Mouse (Mus musculus): ENCODE results near the gene Sdhb. TPM values are rescaled to one million over a fixed set of nuclear protein-coding genes. Genes with fewer than 3 reads are reported as not detected.

The Sdhb gene
- polyA plus RNA-seq, 1 experiment from 2014 or later, result 428 TPM

DNA sequence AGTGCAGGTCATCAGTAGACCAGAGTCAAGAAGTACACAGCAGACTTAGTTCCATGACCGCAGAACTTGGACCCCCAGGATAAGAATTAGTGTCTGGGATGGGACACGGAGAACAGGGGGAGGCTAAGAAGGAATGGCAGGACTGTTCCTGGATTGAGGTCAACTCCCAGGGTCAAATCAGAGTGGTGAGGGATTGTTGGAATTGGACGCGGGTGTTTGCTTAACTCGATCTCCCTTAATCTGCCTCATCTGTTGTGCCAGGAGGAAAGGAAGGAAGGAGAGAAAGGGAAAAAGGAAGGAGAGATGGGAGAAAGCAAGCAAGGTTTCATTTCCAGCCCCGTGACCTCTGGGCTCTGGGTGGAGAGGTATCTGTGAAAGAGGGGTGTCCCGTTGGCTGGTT, 49.1 kb downstream of the Sdhb start, which contains the start of gene Mfap2:
Gene Mfap2, plus strand, starts transcription at position 301 of the 400 bp plus-strand sequence.
- H3K4me3 ChIP-seq (ENCODE audit: low read depth, low read length), result peak within 1 kb of the TSS; percentile 74
- no peaks in the 10 kb centered on the region for H3K9me3 ChIP-seq (ENCODE audit: control insufficient read depth, low read length)
- H3K4me2 ChIP-seq (replicated peaks; ENCODE audit: low read depth, low read length), result peak within 1 kb of the TSS; percentile 43
- peak within 1 kb of the TSS; percentile 85 for H3K9ac ChIP-seq (ENCODE audit: low read depth, low read length)
- ATAC-seq (ENCODE audit: low FRiP score) (no peak), DNase-seq (ENCODE audit: low spot score) (no peak)
- peak within 1 kb of the TSS; percentile 75 for H3K27ac ChIP-seq (ENCODE audit: low read depth, low read length)
- H3K4me1 ChIP-seq (replicated peaks; ENCODE audit: control insufficient read depth, insufficient read depth, low read length), result peaks cover 3% of the 10 kb centered on the region; the same call in 1 of the 2 replicates
- WGBS, result 17% methylated on average over 7 of the region's 7 CpGs
- H3K27me3 ChIP-seq (ENCODE audit: control insufficient read depth, insufficient read depth, low read length), result no peaks in the 10 kb centered on the region
- peaks cover 23% of the 10 kb centered on the region for H3K36me3 ChIP-seq (ENCODE audit: control insufficient read depth, insufficient read depth, low read length)

DNA sequence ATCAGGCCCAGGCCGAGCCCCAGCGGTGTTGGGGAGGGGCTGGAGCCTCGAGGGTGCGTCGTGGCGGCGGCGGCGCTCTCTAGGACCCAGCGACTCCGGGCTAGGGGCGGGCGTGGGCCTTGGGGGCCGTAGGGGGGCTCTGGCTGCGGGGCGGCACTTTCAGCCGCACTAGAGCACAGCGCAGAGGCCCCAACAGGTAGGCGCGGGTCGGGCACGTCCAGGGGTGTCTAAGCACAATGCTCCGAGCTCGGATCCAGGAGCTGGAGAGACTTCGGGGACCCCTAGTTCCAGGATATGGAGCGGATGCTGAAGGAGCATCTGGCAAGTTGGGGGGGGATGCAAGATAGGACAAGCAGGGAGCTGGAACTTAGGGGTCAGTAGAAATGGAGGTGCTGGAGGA, 49.5 kb downstream of the Sdhb start:
- peak overlapping the region; percentile 74 for H3K4me3 ChIP-seq (ENCODE audit: low read depth, low read length)
- ATAC-seq (ENCODE audit: low FRiP score) (peak; percentile 80), DNase-seq (ENCODE audit: low spot score) (peak; percentile 84)
- H3K4me2 ChIP-seq (replicated peaks; ENCODE audit: low read depth, low read length), result peak overlapping the region; percentile 43
- no peaks in the 10 kb centered on the region for H3K27me3 ChIP-seq (ENCODE audit: control insufficient read depth, insufficient read depth, low read length)
- peak overlapping the region; percentile 85 for H3K9ac ChIP-seq (ENCODE audit: low read depth, low read length)
- peaks cover 27% of the 10 kb centered on the region for H3K36me3 ChIP-seq (ENCODE audit: control insufficient read depth, insufficient read depth, low read length)
- peaks cover 3% of the 10 kb centered on the region; the same call in 1 of the 2 replicates for H3K4me1 ChIP-seq (replicated peaks; ENCODE audit: control insufficient read depth, insufficient read depth, low read length)
- no peaks in the 10 kb centered on the region for H3K9me3 ChIP-seq (ENCODE audit: control insufficient read depth, low read length)
- H3K27ac ChIP-seq (ENCODE audit: low read depth, low read length), result peak overlapping the region; percentile 75
- 3% methylated on average over 24 of the region's 26 CpGs for WGBS

DNA sequence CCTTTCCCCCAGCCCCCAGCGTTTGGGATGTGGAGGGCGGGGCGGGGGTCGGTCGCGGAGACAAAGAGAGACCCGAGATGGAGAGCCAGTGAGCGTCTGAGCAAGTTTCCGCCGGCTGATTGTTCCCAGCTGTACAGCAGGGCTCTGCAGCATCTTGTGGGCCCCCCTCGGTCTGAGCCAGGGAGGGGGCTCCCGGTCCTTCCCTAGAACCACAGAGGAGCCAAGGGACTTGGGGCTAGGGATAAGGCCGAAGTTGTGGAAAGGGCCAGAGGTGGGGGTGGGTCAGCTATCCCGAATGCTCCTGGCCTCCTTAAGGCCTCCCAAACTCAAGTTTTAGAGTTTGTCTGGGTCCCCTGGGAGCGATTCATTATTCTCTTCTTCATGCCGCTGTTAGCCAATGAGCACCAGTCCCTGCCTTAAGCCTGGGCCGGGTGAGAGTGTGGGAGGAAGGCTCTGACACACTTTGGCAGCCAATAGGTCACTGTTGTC, 50.0 kb downstream of the Sdhb start:
- Histone ChIP-seq H3K9ac (ENCODE audit: low read depth, low read length) (peak overlapping the region; percentile 85), H3K27me3 (ENCODE audit: control insufficient read depth, insufficient read depth, low read length) (no peaks in the 10 kb centered on the region), H3K27ac (ENCODE audit: low read depth, low read length) (peak overlapping the region; percentile 75), H3K4me2 (replicated peaks; ENCODE audit: low read depth, low read length) (peak overlapping the region; percentile 43), H3K36me3 (ENCODE audit: control insufficient read depth, insufficient read depth, low read length) (peaks cover 27% of the 10 kb centered on the region), H3K9me3 (ENCODE audit: control insufficient read depth, low read length) (no peaks in the 10 kb centered on the region), H3K4me1 (replicated peaks; ENCODE audit: control insufficient read depth, insufficient read depth, low read length) (peaks cover 3% of the 10 kb centered on the region; the same call in 1 of the 2 replicates), H3K4me3 (ENCODE audit: low read depth, low read length) (peak overlapping the region; percentile 74)
- peak; percentile 70 for DNase-seq (ENCODE audit: low spot score)
- WGBS, result under 1% methylated on average over 17 of the region's 17 CpGs
- ATAC-seq (ENCODE audit: low FRiP score), result peak; percentile 63

DNA sequence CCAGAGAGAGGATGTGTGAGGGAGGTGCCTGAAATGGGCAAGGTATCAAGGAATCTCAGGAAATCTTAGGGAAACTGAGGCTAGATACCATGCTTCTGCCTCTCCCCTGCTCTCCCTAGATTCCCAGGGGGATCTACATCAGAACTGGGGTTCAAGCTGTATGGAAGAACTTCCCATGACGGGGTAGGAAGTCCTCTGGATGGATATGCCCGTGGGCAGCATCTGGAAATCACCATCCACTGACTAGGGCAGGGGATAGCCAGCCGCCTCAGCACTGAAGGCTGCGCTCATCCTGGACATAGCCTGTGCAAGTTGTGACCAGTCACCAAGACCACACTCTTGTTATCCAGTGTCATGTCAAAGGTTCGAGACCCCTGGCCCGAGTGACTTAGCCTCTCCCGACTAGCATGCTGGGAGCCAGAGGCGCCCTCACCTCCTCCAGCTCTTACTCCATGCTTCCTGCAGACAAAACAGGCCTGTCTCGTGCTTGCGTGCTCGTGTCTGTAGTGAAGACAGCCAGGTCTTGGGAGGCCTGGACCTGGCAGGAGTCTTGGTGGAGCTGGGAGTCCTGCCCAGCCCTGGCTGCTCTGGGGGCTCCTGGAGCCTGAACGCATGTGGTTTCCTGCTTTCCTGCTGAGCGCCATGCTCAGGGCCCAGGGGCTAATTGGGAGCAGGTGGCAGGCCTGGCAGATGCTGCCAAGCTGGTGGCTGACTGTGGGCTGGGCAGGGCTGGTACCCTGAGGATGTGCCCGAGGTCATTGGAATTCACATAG, 50.7 kb downstream of the Sdhb start:
- peak; percentile 6; the same call in 1 of the 2 replicates for ATAC-seq (ENCODE audit: low FRiP score)
- WGBS, result 45% methylated on average over 14 of the region's 14 CpGs
- peak; percentile 36 for DNase-seq (ENCODE audit: low spot score)

DNA sequence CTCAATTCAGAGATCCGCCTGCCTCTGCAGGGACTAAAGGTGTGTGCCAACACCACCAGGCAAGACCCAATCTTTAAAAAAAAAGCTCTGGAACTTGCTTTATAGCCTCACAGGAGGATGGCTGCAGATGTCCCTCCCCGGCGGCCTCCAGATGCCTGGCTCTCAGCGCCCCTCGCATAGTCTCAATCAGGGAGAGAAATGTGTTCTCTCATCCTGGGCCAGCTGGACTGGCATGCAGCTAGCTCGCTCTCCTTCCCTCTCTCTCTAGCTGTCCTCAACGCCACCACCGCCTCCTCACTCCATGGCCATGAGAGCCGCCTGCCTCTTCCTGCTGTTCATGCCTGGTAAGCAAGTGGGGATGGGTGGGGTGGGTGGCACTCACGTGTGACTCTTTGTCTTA, 51.6 kb downstream of the Sdhb start:
- no peak overlapping the region for H3K4me3 ChIP-seq (ENCODE audit: low read depth, low read length)
- ATAC-seq (ENCODE audit: low FRiP score), result no peak
- H3K36me3 ChIP-seq (ENCODE audit: control insufficient read depth, insufficient read depth, low read length), result peaks cover 21% of the 10 kb centered on the region

More for the DNA sequence above, 50.7 kb downstream of the Sdhb start:
- Histone ChIP-seq H3K4me1 (replicated peaks; ENCODE audit: control insufficient read depth, insufficient read depth, low read length) (peaks cover 3% of the 10 kb centered on the region; the same call in 1 of the 2 replicates), H3K9me3 (ENCODE audit: control insufficient read depth, low read length) (no peaks in the 10 kb centered on the region), H3K27ac (ENCODE audit: low read depth, low read length) (peak overlapping the region; percentile 75; the same call in 1 of the 2 replicates), H3K9ac (ENCODE audit: low read depth, low read length) (peak overlapping the region; percentile 85), H3K36me3 (ENCODE audit: control insufficient read depth, insufficient read depth, low read length) (peaks cover 22% of the 10 kb centered on the region), H3K27me3 (ENCODE audit: control insufficient read depth, insufficient read depth, low read length) (no peaks in the 10 kb centered on the region), H3K4me3 (ENCODE audit: low read depth, low read length) (peak overlapping the region; percentile 74), H3K4me2 (replicated peaks; ENCODE audit: low read depth, low read length) (peak overlapping the region; percentile 43)

DNA sequence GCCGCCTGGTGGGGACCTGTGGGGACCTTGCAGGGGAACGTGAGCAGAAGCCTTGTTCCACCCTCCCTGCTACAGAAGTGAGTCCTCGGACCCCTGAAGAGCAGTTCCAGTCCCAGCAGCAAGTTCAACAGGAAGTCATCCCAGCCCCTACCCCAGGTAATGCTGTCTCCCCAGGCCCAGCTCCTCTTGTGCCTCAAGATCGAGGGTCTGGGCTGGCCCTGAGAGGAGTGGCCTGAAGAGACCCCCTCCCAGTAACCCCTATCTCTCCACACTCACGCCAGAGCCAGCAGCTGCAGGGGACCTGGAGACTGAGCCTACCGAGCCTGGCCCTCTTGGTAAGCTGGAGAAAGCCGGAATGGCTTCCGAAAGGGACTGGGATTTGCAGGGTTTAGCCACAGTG, 53.1 kb downstream of the Sdhb start:
- ATAC-seq (ENCODE audit: low FRiP score) (no peak), DNase-seq (ENCODE audit: low spot score) (no peak)
- Histone ChIP-seq H3K9me3 (ENCODE audit: control insufficient read depth, low read length) (no peaks in the 10 kb centered on the region), H3K36me3 (ENCODE audit: control insufficient read depth, insufficient read depth, low read length) (peaks cover 21% of the 10 kb centered on the region), H3K27ac (ENCODE audit: low read depth, low read length) (no peak overlapping the region), H3K4me2 (replicated peaks; ENCODE audit: low read depth, low read length) (no peak overlapping the region), H3K27me3 (ENCODE audit: control insufficient read depth, insufficient read depth, low read length) (no peaks in the 10 kb centered on the region), H3K9ac (ENCODE audit: low read depth, low read length) (no peak overlapping the region), H3K4me1 (replicated peaks; ENCODE audit: control insufficient read depth, insufficient read depth, low read length) (peaks cover 3% of the 10 kb centered on the region; the same call in 1 of the 2 replicates), H3K4me3 (ENCODE audit: low read depth, low read length) (no peak overlapping the region)
- WGBS, result 71% methylated on average over 8 of the region's 8 CpGs

More for the DNA sequence above, 51.6 kb downstream of the Sdhb start:
- Histone ChIP-seq H3K9me3 (ENCODE audit: control insufficient read depth, low read length) (no peaks in the 10 kb centered on the region), H3K9ac (ENCODE audit: low read depth, low read length) (no peak overlapping the region), H3K4me2 (replicated peaks; ENCODE audit: low read depth, low read length) (no peak overlapping the region; the same call in 1 of the 2 replicates), H3K27ac (ENCODE audit: low read depth, low read length) (no peak overlapping the region; the same call in 1 of the 2 replicates), H3K4me1 (replicated peaks; ENCODE audit: control insufficient read depth, insufficient read depth, low read length) (peaks cover 3% of the 10 kb centered on the region; the same call in 1 of the 2 replicates), H3K27me3 (ENCODE audit: control insufficient read depth, insufficient read depth, low read length) (no peaks in the 10 kb centered on the region)
- 90% methylated on average over 10 of the region's 10 CpGs for WGBS
- DNase-seq (ENCODE audit: low spot score), result no peak

DNA sequence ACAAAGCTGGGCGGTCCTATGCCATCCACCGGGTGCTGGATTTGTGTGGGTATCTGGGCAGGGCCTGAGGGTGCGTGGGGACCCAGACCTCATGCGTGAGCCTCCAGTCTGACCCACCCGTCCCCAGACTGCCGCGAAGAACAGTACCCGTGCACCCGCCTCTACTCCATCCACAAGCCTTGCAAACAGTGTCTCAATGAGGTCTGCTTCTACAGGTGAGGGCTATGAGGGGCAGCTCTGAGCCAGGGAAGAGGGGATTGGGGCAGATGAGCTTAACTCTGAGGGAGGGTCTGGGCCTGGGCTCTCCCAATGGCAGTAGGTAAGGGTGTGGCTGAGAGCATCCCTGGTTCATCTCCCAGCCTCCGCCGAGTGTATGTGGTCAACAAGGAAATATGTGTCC, 53.9 kb downstream of the Sdhb start:
- Histone ChIP-seq H3K27ac (ENCODE audit: low read depth, low read length) (no peak overlapping the region), H3K9ac (ENCODE audit: low read depth, low read length) (no peak overlapping the region), H3K4me3 (ENCODE audit: low read depth, low read length) (no peak overlapping the region), H3K4me1 (replicated peaks; ENCODE audit: control insufficient read depth, insufficient read depth, low read length) (peaks cover 3% of the 10 kb centered on the region; the same call in 1 of the 2 replicates), H3K4me2 (replicated peaks; ENCODE audit: low read depth, low read length) (no peak overlapping the region), H3K9me3 (ENCODE audit: control insufficient read depth, low read length) (no peaks in the 10 kb centered on the region), H3K27me3 (ENCODE audit: control insufficient read depth, insufficient read depth, low read length) (no peaks in the 10 kb centered on the region), H3K36me3 (ENCODE audit: control insufficient read depth, insufficient read depth, low read length) (peaks cover 21% of the 10 kb centered on the region)
- WGBS, result 95% methylated on average over 11 of the region's 11 CpGs
- DNase-seq (ENCODE audit: low spot score) (no peak), ATAC-seq (ENCODE audit: low FRiP score) (no peak)

DNA sequence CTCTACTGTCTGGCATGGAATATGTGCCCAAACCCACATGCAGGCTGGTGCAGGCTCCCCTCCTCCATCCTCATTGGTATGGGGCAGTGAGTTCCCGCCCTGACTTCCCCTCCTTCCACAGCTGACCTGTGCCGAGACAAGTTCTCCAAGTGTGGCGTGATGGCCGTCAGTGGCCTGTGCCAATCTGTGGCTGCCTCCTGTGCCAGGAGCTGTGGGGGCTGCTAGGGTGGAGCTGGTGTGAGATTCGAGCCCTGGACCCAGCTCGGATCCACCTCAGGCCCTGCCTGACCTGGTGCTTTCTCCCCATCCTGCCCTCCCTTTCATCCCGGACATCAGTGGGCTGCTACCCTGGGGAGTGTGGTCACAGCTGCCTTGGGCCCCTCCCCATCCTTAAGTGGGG, 54.4 kb downstream of the Sdhb start:
- ATAC-seq (ENCODE audit: low FRiP score) (no peak), DNase-seq (ENCODE audit: low spot score) (no peak)
- Histone ChIP-seq H3K9me3 (ENCODE audit: control insufficient read depth, low read length) (no peaks in the 10 kb centered on the region), H3K4me1 (replicated peaks; ENCODE audit: control insufficient read depth, insufficient read depth, low read length) (peaks cover 5% of the 10 kb centered on the region), H3K36me3 (ENCODE audit: control insufficient read depth, insufficient read depth, low read length) (peaks cover 21% of the 10 kb centered on the region), H3K4me2 (replicated peaks; ENCODE audit: low read depth, low read length) (no peak overlapping the region), H3K9ac (ENCODE audit: low read depth, low read length) (no peak overlapping the region), H3K27ac (ENCODE audit: low read depth, low read length) (no peak overlapping the region), H3K4me3 (ENCODE audit: low read depth, low read length) (no peak overlapping the region), H3K27me3 (ENCODE audit: control insufficient read depth, insufficient read depth, low read length) (no peaks in the 10 kb centered on the region)
- 83% methylated on average over 7 of the region's 7 CpGs for WGBS

Measured in hindbrain, embryonic 11.5 days (tissue).